Mouse (Mus musculus) CD4-positive, CD25-positive, alpha-beta regulatory T cell (primary cell): ENCODE measurements around the gene Krt20. TPM values are rescaled to one million over a fixed set of nuclear protein-coding genes. Genes with fewer than 3 reads are reported as not detected.

Experiments used
- polyA plus RNA-seq: library from polyadenylated mRNA; unstranded; fragments of 100-300 nt; shearing (Covaris generic); gene quantifications from one replicate; pipeline ENCODE4 v1.2.1, GENCODE M21; 2017

Krt20 gene
- not detected for polyA plus RNA-seq

DNA sequence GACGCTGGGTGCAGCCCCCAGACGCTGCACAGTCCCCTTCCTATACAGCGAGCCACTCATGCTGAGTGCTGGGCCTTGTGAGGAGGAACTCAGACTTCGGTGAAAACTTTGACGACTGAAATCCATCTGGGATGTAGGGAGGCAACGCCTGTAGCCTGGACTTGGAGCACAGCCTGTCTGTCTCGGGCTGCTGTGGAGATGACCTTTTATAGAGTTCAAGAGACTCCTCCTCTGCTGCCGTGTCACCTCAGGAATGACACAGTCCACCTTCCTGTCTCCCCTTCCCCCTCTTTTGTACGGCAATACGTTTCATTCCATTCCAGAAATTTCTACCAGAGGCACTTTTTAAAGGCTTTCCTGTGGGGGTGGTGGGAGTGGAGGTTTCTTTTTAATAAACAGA is at the start of gene Krt20:
Gene Krt20, minus strand, starts transcription at position 179 of the 400 bp plus-strand sequence.

GRCm38 (mm10) chr11:99422159-99422558 is 15.8 kb downstream of the Krt20 start, which contains the start of gene Krt12:
TSS of gene Krt12 (minus strand) at chr11:99422259.

DNA sequence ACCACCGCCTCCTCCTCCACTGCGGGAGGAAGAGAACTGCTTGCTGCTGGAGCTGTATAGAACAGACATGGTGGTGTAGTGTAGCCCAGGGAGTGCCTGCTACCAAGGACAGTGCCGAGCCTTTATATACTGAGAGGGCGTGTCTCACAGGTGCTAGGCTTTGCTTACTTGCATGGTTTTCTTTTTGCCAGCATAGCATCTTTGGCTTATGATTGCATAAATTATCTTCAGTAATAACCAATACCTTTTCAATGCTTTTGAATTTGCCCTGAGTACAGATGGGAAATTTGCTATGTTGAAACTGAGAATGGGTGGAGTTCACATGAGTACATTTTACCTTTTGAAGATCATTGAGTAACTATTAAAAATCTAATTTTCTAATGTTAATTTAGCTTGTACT is 48.7 kb downstream of the Krt20 start, which contains the start of gene Krt10:
Gene Krt10, minus strand, starts transcription at position 101 of the 400 bp plus-strand sequence.

Other genes with a start within 250 kb of the Krt20 start
- gene Smarce1, start 207.1 kb downstream of the Krt20 start, polyA plus RNA-seq, result 226 TPM
- gene Krt222, start 194.1 kb downstream of the Krt20 start, polyA plus RNA-seq, result 1.5 TPM
- not detected for gene Krt24, start 152.9 kb downstream of the Krt20 start, polyA plus RNA-seq
- gene Krt25, start 115.2 kb downstream of the Krt20 start, polyA plus RNA-seq, result not detected
- gene Krt26, start 100.2 kb downstream of the Krt20 start, polyA plus RNA-seq, result not detected
- gene Krt27, start 87.0 kb downstream of the Krt20 start, polyA plus RNA-seq, result not detected
- not detected for gene Krt28, start 63.2 kb downstream of the Krt20 start, polyA plus RNA-seq
- gene Krt10, start 48.8 kb downstream of the Krt20 start, polyA plus RNA-seq, result 15.0 TPM
- not detected for gene Krt12, start 15.9 kb downstream of the Krt20 start, polyA plus RNA-seq
- gene Krt23, start 55.0 kb upstream of the Krt20 start, polyA plus RNA-seq, result not detected
- not detected for gene Krt39, start 83.2 kb upstream of the Krt20 start, polyA plus RNA-seq
- gene Krt40, start 105.0 kb upstream of the Krt20 start, polyA plus RNA-seq, result not detected
- gene Krtap3-3, start 112.7 kb upstream of the Krt20 start, polyA plus RNA-seq, result not detected
- not detected for gene Krtap3-2, start 118.7 kb upstream of the Krt20 start, polyA plus RNA-seq
- not detected for gene Gm11939, start 121.3 kb upstream of the Krt20 start, polyA plus RNA-seq
- gene Krtap3-1, start 128.5 kb upstream of the Krt20 start, polyA plus RNA-seq, result not detected
- gene Krtap1-5, start 142.9 kb upstream of the Krt20 start, polyA plus RNA-seq, result not detected
- not detected for gene Krtap1-4, start 145.5 kb upstream of the Krt20 start, polyA plus RNA-seq
- gene Krtap1-3, start 153.2 kb upstream of the Krt20 start, polyA plus RNA-seq, result not detected
- not detected for gene Krtap9-3, start 160.0 kb upstream of the Krt20 start, polyA plus RNA-seq
- not detected for gene Gm11938, start 165.2 kb upstream of the Krt20 start, polyA plus RNA-seq
- gene Gm11937, start 172.0 kb upstream of the Krt20 start, polyA plus RNA-seq, result not detected
- not detected for gene Krtap2-4, start 176.7 kb upstream of the Krt20 start, polyA plus RNA-seq
- gene Gm11562, start 182.3 kb upstream of the Krt20 start, polyA plus RNA-seq, result not detected
- gene Krtap4-1, start 190.1 kb upstream of the Krt20 start, polyA plus RNA-seq, result not detected
- not detected for gene Krtap4-2, start 196.9 kb upstream of the Krt20 start, polyA plus RNA-seq
- gene Krtap4-7, start 205.9 kb upstream of the Krt20 start, polyA plus RNA-seq, result not detected
- gene Gm11555, start 212.1 kb upstream of the Krt20 start, polyA plus RNA-seq, result not detected
- not detected for gene Gm11563, start 220.8 kb upstream of the Krt20 start, polyA plus RNA-seq
- not detected for gene Krtap4-6, start 227.8 kb upstream of the Krt20 start, polyA plus RNA-seq